Mouse (Mus musculus) lung, postnatal 4 days (tissue): ENCODE measurements around the gene Rps21.
"Not testable (repeated sequence)": the region's sequence is repeated elsewhere in the genome, so short reads cannot be mapped to it uniquely, and the experiment has no call there.

ENCODE experiments used
- DNase-seq, 2 experiments: peaks; one replicate each; pipeline ENCODE4 v3.0.0; 2021

Gene Rps21

DNA sequence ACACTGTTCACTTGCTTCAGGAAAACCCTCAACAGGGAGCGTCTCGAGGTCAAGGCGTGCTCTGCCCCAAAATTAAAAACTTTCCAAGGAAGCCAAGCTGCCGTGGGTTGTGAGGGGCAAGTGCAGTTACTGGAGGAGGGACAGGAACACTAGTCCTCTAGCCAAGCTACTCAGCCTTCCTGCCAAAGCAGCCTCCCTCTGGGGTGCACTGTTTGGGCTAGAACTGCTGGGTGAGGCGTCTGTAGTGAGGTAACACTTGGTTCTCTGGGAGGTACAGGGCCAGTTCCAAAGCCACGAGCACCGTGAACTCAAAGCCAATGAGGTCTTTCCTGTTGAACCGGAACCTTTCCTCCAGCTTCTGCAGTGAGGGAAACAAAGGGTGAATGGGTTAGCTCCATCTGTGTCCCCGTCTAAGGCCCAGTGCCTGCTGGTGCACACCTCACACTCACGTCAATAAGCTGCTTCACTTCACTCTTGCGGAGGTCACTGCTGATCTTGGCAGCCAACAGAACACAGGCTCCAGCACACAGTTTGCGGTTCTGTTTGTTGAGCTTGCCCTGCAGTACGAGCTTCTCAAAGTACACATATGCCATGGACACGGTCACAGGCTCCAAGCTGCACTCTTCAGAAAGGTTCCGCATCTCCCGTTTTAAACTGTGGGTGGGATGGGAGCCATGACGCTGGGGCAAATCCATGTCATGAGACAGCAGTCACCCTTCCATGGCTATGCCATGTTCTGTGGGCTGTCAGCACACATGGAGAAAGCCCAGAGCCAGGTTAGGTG, 2.8 kb downstream of the Rps21 start:
- DNase-seq, result not testable (repeated sequence)

DNA sequence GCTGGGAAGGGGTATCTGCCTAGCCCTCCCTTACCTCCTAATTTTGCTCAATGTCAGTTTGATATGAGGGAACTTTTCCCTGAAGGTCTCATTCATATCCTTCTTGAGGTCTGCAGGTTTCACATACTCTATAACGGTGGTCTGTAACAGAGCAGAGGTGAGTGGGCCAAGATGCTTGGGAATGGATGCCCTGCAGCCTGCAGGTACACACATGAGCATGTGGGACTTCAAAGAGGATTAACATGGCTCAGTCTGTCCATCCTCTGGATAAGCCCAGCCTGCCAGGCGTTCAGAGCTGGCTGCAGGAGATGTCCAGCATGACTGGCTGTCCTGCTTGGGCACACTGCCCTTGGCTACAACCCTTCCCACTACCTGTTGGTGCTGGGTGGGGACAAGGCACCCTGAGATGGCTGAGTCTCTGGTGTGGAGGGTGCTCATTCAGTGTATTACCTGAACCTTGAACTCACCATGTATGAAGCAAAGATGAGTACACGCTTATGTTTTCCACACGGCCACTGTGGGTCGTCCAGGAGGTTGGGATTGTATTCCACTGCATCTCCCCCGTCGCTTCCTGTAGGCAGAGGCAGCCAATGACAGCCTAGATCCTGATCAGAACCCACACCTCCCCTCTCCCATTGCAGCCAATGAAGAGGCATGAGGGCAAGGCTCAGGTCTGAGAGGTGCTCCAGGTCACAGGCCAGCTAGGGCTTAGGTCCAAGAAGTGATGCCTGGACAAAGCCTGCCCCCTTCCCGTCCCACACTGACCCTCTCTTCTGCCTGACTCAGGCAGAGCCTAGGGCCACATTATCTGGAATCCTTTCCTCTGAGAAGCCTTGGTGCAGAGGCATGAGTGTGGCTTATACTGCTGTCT, 3.7 kb downstream of the Rps21 start:
- no peak for DNase-seq

DNA sequence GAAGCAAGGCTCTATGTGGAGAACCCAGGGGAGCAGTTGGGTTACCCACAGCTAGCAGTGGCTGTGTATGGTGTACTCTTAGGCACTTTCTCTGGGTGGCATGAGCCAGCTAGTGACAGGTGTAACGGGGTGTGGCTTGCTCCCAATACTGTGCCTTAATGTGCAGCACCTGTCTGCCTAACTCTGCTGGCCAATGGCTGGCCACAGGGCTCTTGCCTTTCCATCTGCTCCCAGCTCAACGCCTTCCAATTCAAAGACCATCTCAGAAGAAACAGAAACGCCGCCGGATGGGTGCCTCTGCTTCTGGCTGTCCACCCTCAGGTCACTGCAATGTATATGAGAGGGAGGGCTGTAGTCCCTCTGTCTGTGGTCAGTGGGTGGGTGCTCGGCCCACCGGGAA, 4.7 kb downstream of the Rps21 start:
- no peak for DNase-seq

DNA sequence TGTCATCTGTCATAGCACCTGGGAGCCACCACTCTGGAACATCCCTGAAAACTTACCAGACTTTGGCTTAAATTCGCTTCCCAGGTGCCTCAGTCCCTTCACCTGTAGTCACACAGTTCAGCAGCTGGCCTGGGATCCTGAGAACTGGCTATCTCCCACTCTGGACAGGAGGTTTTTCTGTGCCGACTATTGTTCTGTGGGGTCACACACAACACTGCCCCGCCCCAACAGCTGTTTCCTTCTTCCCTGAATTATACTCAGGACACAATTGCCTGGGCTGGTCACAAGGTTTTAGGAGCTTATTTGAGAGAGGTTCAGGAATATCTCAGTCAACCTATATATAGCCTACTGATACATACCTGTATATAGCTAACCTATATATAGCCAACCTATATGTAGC, 5.3 kb downstream of the Rps21 start:
- DNase-seq, result no peak

DNA sequence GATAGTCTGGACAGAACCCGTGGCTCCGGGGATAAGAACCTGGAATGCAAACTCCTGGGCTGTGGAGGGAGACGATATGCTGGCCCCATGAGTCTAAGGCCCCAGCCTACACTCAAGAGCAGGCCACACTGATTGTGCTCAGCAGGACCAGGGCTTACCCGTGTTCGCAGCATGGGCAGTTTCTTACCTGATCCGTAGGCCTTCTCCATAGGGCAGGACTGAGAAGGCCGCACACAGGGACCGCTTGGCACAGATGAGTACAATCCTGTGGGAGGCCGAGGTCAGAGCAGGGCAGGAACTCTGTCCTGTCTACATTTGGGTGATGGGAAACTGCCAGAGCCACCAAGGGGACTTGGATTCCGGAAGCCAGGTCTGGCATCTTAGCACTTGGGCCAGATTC, 5.7 kb downstream of the Rps21 start:
- no peak for DNase-seq

DNA sequence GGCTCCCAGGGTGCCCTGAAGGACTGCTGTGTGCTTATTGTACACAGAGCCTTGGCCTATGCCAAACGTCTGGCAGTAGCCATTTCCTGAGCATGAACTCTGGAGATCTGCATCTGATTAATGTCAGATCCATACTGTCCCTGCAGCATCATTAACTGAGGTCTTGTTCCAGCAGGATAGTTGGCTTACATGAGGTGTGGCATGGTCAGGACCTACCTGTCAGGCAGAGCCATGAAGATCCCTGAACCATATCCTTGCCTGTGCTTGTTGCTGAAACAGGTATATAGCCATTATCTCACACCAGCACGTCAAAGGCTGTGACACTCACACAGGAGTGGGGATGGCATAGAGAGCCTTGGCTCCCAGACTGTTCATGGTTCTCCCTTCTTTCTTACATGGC, 10.8 kb downstream of the Rps21 start:
- no peak for DNase-seq

- DNase-seq, result no peak
These were observed 12.2 kb downstream of the Rps21 start for GRCm38 (mm10) chr2:180269329-180269728.

GRCm38 (mm10) chr2:180270537-180271255, 13.5 kb downstream of the Rps21 start:
- DNase-seq, result peak; percentile 54 to 79

GRCm38 (mm10) chr2:180271804-180272395, 14.7 kb downstream of the Rps21 start:
- DNase-seq, result no peak

DNA sequence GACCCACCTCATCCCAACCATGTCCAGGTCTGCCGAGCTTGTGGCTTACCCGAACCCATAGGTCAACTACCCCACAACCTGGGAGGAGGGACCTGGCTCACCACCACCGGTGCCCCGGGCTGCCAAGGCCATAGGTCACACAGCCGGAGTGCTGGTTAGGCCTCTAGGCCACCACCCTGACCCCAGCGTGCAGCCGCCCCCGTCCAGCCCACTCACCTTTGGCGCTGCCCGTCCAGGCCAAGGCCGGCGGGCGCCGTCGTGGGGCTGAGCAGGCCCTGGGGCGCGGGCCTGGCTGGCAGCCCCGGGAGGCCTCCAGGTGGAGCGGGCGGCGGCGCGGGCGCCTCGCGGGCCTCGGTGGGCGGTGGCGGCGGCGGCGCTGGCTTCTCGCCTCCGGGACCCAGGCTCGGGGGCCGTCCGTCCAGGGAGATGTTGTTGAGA, 15.7 kb downstream of the Rps21 start:
- no peak for DNase-seq

DNA sequence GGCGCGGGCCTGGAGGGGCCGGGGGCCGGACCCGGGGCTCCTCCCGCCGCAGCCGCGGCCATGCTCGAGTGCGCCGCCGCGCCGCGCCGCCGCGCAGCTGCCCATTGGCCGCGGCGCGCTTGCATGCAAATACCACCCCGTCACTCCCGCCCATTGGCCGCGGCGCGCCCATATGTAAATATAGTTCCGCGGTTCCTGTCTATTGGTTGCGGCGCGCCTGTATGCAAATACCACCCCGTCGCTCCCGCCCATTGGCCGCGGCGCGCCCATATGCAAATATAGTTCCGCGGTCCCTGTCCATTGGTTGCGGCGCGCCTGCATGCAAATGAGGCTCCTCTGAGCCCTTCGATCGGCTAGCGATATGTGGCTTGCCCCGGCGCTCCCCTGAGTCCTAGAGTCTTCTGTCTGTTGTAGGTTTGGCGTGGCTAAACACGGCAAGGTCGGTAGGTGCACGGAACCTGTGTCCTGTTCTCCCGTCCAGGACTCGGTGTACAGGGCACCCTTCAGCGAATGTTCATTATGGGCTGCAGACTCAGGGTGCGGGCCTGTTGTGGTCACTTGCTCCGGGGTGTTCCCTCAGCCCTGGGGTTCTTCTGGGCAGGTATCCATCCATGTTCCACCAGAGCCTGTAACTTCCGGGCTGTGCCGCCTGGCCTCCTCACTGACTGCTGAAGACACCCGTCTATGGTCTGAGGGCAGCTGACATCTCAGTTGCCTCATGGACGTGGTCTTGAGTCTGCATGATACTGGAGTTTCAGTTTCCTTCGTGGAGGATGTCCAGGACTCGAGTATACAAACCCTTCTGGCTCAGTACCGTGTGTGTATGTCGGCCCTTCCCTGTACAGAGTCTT, 16.4 kb downstream of the Rps21 start, which contains the start of gene Cables2:
Gene Cables2, minus strand, starts transcription at position 103 of the 851 bp plus-strand sequence.
- peak; percentile 94 to 98 for DNase-seq

- DNase-seq, result no peak
These were observed 17.3 kb downstream of the Rps21 start for GRCm38 (mm10) chr2:180274523-180274922.

GRCm38 (mm10) chr2:180275836-180276235, 18.7 kb downstream of the Rps21 start:
- DNase-seq, result peak; percentile 91 to 93

- no peak for DNase-seq
These were observed 19.2 kb downstream of the Rps21 start for GRCm38 (mm10) chr2:180276385-180276784.

GRCm38 (mm10) chr2:180276851-180277259, 19.7 kb downstream of the Rps21 start:
- DNase-seq, result peak; percentile 63 to 68

DNA sequence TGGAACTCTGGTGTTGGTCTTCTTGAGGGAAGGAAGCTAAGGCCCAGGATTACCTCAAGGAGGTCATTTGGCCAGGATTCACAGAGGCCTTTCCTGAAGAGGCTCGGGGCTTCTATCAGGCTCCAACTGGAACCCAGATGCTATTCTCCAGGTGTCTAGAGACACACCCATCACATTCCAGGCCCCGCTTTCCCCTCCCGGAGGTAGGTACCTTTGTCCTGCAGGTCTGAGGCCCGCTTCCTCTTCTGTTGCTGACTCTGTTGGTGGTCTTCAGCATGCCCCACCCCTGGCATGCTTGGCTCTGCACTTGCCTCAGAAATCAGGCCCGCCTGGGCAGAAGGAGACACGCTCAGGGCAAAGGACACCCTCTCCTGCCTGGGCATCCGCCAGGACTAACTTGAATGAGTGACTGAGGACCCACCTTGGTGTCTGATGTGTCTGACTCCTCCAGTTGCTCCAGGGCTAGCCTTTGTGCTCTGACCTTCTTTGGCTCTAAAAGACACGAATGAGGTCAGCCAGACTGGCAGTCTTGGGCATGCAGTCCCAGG, 20.7 kb downstream of the Rps21 start:
- no peak for DNase-seq

- DNase-seq, result no peak
These were observed 22.1 kb downstream of the Rps21 start for GRCm38 (mm10) chr2:180279321-180279720.

GRCm38 (mm10) chr2:180288966-180289365, 31.8 kb downstream of the Rps21 start:
- no peak for DNase-seq

DNA sequence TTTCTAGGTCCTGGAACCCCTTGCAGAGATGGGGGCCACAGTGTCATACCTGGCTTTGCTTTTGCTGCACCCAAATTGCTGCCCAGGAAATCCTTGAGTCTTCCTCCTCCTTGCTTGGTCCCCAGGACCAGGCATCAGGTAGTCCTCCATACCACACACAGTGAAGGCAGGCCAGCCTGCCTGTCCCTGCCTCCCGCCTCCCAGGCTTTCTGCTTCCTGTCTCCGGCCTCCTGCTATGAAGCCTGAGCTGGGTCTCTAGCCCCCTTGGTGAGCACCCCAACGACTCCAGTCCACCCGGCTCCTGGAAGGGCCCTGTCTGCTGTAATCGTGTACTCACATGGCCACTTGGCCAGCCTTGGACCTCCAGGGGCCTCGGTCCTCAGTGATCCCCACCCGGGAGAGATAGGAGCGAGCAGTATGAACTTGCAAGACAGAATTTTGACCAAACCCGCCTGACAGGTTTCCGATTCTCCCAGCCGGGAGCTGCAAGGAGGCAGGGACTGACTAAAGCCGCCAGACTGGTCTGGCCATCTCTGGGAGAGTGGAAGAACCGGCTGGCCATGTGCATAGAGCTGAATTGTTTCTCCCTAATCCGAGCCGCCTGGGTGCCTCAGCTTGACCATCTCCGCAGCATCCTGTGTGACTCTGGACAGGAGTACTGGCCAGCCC, 32.4 kb downstream of the Rps21 start, which contains the start of gene Rbbp8nl:
Gene Rbbp8nl, minus strand, starts transcription at position 440 of the 669 bp plus-strand sequence.
- peak; percentile 76 to 88 for DNase-seq

DNA sequence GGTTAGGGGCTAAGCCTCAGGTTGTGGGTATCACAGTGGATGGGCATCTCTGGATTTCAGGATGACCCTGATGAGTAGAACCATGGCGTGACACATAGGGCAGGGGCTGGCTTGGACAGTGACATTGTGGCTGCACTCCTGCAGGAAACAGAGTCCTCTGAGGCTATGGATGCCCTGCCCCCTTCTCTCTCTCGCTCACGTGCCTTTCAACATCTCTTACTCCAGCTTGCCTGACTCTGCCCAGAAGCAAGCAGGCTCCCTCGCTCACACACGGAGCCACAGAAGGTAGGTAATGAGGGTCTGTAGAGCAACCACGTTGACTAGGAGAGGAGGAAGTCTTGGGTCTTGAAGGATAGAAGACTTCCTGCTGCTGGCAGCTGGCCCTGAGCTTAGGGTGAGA, 33.3 kb downstream of the Rps21 start:
- no peak for DNase-seq

GRCm38 (mm10) chr2:180291566-180291965, 34.4 kb downstream of the Rps21 start:
- DNase-seq, result no peak
